Mouse (Mus musculus): ENCODE measurements around the gene Lfng. TPM values are rescaled to one million over a fixed set of nuclear protein-coding genes. Genes with fewer than 3 reads are reported as not detected.
A peak's percentile ranks its signal among the peaks of the same experiment; 100 is the strongest.

The Lfng gene
- polyA plus RNA-seq, 1 experiment from 2014 or later: 30.9 TPM

DNA sequence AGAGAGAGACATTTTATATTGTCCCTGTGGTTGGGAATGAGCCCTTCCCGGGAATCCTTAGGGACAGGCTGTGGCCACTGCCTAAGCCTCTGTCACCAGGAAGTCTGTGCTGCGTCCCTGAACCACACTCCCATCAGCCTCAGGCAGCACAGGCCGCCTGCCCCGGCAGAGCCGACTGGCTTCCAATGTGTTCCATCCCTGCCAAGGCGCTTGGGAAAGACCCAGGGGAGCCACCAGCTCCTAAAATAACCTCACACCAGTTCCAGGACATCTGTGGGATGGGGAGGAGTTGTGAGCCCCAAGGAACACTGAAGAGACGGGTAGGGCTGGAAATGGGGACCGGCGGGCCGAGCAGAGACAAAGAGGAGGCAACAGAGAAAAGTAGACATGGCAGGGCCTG, 35.4 kb upstream of the Lfng start:
- 70% methylated on average over 10 of the region's 10 CpGs for WGBS
- no peak overlapping the region for H3K27ac ChIP-seq

DNA sequence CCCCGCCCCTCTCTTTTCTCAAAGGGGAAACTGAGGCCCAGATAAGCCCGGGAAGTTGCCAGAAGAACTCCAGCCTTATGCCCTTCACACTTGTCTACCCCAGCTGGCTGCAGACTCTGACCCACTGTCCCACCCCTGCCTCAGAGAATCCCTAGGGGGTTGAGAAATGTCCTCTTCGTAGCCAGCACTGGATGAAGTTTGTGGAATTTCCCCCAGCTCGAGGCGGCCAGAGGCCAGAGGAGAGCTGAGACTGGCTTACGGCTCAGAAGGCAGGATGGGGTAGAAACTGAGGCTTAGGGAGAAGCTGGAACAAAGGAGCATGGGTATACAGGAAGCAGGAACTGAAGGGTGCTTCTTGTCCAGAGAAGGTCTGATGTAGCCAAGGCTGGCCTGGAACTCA, 34.5 kb upstream of the Lfng start:
- no peak for ATAC-seq (ENCODE audit: low FRiP score)
- H3K36me3 ChIP-seq (replicated peaks): no peaks in the 10 kb centered on the region
- no peaks in the 10 kb centered on the region for H3K9me3 ChIP-seq
- H3K27ac ChIP-seq: no peak overlapping the region
- H3K4me2 ChIP-seq: no peak overlapping the region
- WGBS: 84% methylated on average over 6 of the region's 6 CpGs
- no peak overlapping the region for H3K4me3 ChIP-seq (replicated peaks)
- H3K9ac ChIP-seq: no peak overlapping the region
- H3K4me1 ChIP-seq: peaks cover 7% of the 10 kb centered on the region
- no peaks in the 10 kb centered on the region for H3K27me3 ChIP-seq

More for the DNA sequence above, 35.4 kb upstream of the Lfng start:
- H3K9ac ChIP-seq: no peak overlapping the region
- no peak overlapping the region for H3K4me2 ChIP-seq
- H3K9me3 ChIP-seq: no peaks in the 10 kb centered on the region
- H3K4me3 ChIP-seq (replicated peaks): no peak overlapping the region
- peaks cover 17% of the 10 kb centered on the region for H3K4me1 ChIP-seq
- no peak for ATAC-seq (ENCODE audit: low FRiP score)
- H3K27me3 ChIP-seq: no peaks in the 10 kb centered on the region
- no peaks in the 10 kb centered on the region for H3K36me3 ChIP-seq (replicated peaks)

- H3K36me3 ChIP-seq (replicated peaks): no peaks in the 10 kb centered on the region
- H3K27me3 ChIP-seq: no peaks in the 10 kb centered on the region
- no peaks in the 10 kb centered on the region for H3K9me3 ChIP-seq
- WGBS: 75% methylated on average over 5 of the region's 5 CpGs
- H3K27ac ChIP-seq: no peak overlapping the region
- no peak overlapping the region for H3K4me3 ChIP-seq (replicated peaks)
- no peak overlapping the region for H3K9ac ChIP-seq
- H3K4me1 ChIP-seq: peaks cover 20% of the 10 kb centered on the region
- no peak for ATAC-seq (ENCODE audit: low FRiP score)
- no peak overlapping the region for H3K4me2 ChIP-seq
Measured at GRCm38 (mm10) chr5:140575381-140575866, 31.7 kb upstream of the Lfng start.

DNA sequence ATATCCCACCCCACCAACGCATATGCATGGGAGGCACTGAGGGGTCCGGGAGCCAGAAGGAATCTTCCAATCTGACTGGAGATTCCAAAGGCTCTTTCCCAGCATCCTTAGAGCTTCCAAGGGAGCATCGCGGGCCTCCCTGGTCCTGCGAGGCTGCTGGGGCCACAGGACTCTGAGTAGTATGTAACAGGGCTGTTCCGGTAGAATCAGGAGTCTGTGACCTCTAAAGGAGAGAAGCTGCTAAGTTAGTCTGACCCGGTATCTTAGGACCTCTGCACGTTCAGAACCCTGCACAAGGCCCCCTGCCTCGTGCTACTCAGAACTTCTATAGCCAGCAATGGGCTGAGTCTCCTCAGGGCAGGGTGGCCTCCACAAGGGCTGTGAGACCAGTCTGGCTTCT, 27.9 kb upstream of the Lfng start:
- no peaks in the 10 kb centered on the region for H3K27me3 ChIP-seq
- H3K9ac ChIP-seq: 0 out of 2 replicates have a peak overlapping the region, but pooled peaks have one; percentile 12
- 22% methylated on average over 9 of the region's 9 CpGs for WGBS
- peak overlapping the region; percentile 6; the same call in 1 of the 2 replicates for H3K4me2 ChIP-seq
- no peaks in the 10 kb centered on the region for H3K9me3 ChIP-seq
- no peaks in the 10 kb centered on the region for H3K36me3 ChIP-seq (replicated peaks)
- H3K4me1 ChIP-seq: peaks cover 55% of the 10 kb centered on the region
- no peak overlapping the region for H3K4me3 ChIP-seq (replicated peaks)
- no peak for ATAC-seq (ENCODE audit: low FRiP score)
- peak overlapping the region; percentile 86 for H3K27ac ChIP-seq

DNA sequence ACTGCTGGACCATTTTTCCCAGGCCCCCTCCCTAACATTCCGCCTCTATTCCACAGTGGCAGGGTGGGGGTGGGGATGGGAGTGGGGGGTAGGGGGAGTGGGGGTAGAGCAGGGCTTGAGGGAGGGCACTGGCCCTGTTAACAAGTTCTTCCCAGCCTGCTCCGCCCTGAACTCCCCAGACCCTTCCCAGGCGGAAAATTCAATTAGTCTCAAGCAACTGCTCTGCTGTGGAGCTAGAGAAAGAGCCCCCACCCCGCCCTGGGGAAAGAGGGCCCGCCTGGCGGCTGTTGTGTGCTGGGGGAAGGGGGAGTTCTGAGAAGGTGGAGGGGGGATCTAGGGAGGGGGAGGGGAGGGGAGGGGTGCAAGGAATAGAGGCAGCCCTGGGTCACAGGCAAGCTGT, 27.3 kb upstream of the Lfng start:
- H3K4me2 ChIP-seq: peak overlapping the region; percentile 19; the same call in 1 of the 2 replicates

GRCm38 (mm10) chr5:140581569-140581968, 25.6 kb upstream of the Lfng start:
- 3% methylated on average over 5 of the region's 5 CpGs for WGBS
- Histone ChIP-seq H3K4me3 (replicated peaks) (no peak overlapping the region), H3K27me3 (no peaks in the 10 kb centered on the region), H3K9me3 (no peaks in the 10 kb centered on the region), H3K27ac (peak overlapping the region; percentile 86), H3K4me2 (peak overlapping the region; percentile 10), H3K9ac (peak overlapping the region; percentile 13; the same call in 1 of the 2 replicates), H3K36me3 (replicated peaks) (no peaks in the 10 kb centered on the region), H3K4me1 (peaks cover 67% of the 10 kb centered on the region)
- ATAC-seq (ENCODE audit: low FRiP score): no peak

More for the DNA sequence above, 27.3 kb upstream of the Lfng start:
- H3K4me3 ChIP-seq (replicated peaks): no peak overlapping the region
- H3K36me3 ChIP-seq (replicated peaks): no peaks in the 10 kb centered on the region
- H3K27ac ChIP-seq: peak overlapping the region; percentile 86
- H3K9me3 ChIP-seq: no peaks in the 10 kb centered on the region
- 0% methylated on average over 6 of the region's 6 CpGs for WGBS
- ATAC-seq (ENCODE audit: low FRiP score): peak; percentile 65
- H3K4me1 ChIP-seq: peaks cover 61% of the 10 kb centered on the region
- H3K9ac ChIP-seq: no peak overlapping the region
- no peaks in the 10 kb centered on the region for H3K27me3 ChIP-seq

GRCm38 (mm10) chr5:140582995-140583731, 24.0 kb upstream of the Lfng start:
- Histone ChIP-seq H3K4me3 (replicated peaks) (no peak overlapping the region), H3K27me3 (no peaks in the 10 kb centered on the region), H3K4me1 (peaks cover 71% of the 10 kb centered on the region), H3K27ac (peak overlapping the region; percentile 93), H3K36me3 (replicated peaks) (no peaks in the 10 kb centered on the region), H3K9ac (peak overlapping the region; percentile 30; the same call in 1 of the 2 replicates), H3K9me3 (no peaks in the 10 kb centered on the region), H3K4me2 (peak overlapping the region; percentile 13; the same call in 1 of the 2 replicates)
- ATAC-seq (ENCODE audit: low FRiP score): peak; percentile 31; the same call in 1 of the 2 replicates
- 7% methylated on average over 8 of the region's 8 CpGs for WGBS

DNA sequence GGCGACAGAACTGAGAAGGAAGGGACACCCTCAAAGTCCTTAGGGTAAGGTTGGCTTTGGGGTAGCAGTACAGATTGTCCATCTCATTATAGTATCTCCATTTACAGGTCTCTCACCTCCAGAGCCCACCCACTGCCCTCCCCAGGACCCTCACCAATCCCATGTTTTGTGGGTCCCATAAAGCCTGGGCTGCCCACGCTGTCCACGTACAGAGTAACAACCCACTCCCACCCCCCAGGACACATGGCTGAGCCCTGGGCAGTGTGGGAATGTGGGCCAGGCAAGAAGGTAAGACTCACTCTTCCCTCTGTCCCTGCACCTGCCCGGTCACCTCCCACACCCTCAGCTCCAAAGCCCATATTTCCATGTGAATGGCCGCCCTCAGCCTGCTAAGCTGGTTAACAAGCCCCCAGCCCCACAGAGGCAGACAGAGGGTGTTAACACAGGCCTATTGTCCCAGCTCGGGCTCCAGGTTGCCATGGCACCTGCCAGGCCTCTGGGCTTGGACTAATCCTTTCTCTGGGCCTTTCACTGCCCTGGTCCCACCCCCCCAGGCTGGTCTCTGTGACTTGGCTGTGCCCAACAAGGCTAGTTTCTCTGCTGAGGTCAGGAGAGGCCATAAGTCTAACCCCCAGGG, 23.3 kb upstream of the Lfng start:
- Histone ChIP-seq H3K4me1 (peaks cover 67% of the 10 kb centered on the region), H3K9me3 (no peaks in the 10 kb centered on the region), H3K4me2 (peak overlapping the region; percentile 13), H3K27ac (peak overlapping the region; percentile 93), H3K36me3 (replicated peaks) (no peaks in the 10 kb centered on the region), H3K9ac (peak overlapping the region; percentile 38; the same call in 1 of the 2 replicates), H3K4me3 (replicated peaks) (no peak overlapping the region), H3K27me3 (no peaks in the 10 kb centered on the region)
- ATAC-seq (ENCODE audit: low FRiP score): peak; percentile 84
- WGBS: 5% methylated on average over 6 of the region's 6 CpGs

- WGBS: 91% methylated on average over 16 of the region's 16 CpGs
- H3K4me1 ChIP-seq: peaks cover 16% of the 10 kb centered on the region
- H3K36me3 ChIP-seq (replicated peaks): no peaks in the 10 kb centered on the region
- no peak overlapping the region for H3K4me2 ChIP-seq
- ATAC-seq (ENCODE audit: low FRiP score): no peak
- no peak overlapping the region for H3K4me3 ChIP-seq (replicated peaks)
- H3K9me3 ChIP-seq: no peaks in the 10 kb centered on the region
- no peak overlapping the region for H3K9ac ChIP-seq
- no peaks in the 10 kb centered on the region for H3K27me3 ChIP-seq
- no peak overlapping the region for H3K27ac ChIP-seq
Measured at GRCm38 (mm10) chr5:140589082-140589774, 17.9 kb upstream of the Lfng start.

GRCm38 (mm10) chr5:140594846-140595245, 12.3 kb upstream of the Lfng start:
- ATAC-seq (ENCODE audit: low FRiP score): no peak
- H3K4me3 ChIP-seq (replicated peaks): no peak overlapping the region
- no peaks in the 10 kb centered on the region for H3K9me3 ChIP-seq
- H3K9ac ChIP-seq: no peak overlapping the region
- H3K4me2 ChIP-seq: no peak overlapping the region
- no peaks in the 10 kb centered on the region for H3K27me3 ChIP-seq
- H3K36me3 ChIP-seq (replicated peaks): no peaks in the 10 kb centered on the region
- no peak overlapping the region for H3K27ac ChIP-seq
- H3K4me1 ChIP-seq: 0 out of 2 replicates have a peak, but pooled peaks cover under 1% of the 10 kb centered on the region
- 59% methylated on average over 5 of the region's 5 CpGs for WGBS

GRCm38 (mm10) chr5:140596426-140596825, 10.7 kb upstream of the Lfng start:
- H3K27ac ChIP-seq: no peak overlapping the region
- no peaks in the 10 kb centered on the region for H3K36me3 ChIP-seq (replicated peaks)
- H3K4me2 ChIP-seq: no peak overlapping the region
- 62% methylated on average over 3 of the region's 3 CpGs for WGBS
- 0 out of 2 replicates have a peak, but pooled peaks cover 3% of the 10 kb centered on the region for H3K4me1 ChIP-seq
- no peak for ATAC-seq (ENCODE audit: low FRiP score)
- H3K27me3 ChIP-seq: no peaks in the 10 kb centered on the region
- H3K9me3 ChIP-seq: no peaks in the 10 kb centered on the region
- no peak overlapping the region for H3K4me3 ChIP-seq (replicated peaks)
- H3K9ac ChIP-seq: no peak overlapping the region
